Mouse (Mus musculus) common myeloid progenitor, adult 5-6 weeks (primary cell): ENCODE results near the gene Apoa2. TPM values are rescaled to one million over a fixed set of nuclear protein-coding genes. Genes with fewer than 3 reads are reported as not detected.
A peak's percentile ranks its signal among the peaks of the same experiment; 100 is the strongest.

Source experiments
- ATAC-seq: replicated peaks from 2 replicates; pipeline ENCODE4 v1.8.0; 2016; ENCODE audit warnings: low read depth, mild to moderate bottlenecking, moderate TSS enrichment, inconsistent platforms; ENCODE audit not compliant: poor library complexity, severe bottlenecking
- total RNA-seq: library from RNA; stranded (forward); fragments of 200-1000, 187-1606 nt; gene quantifications from 2 replicates; pipeline ENCODE4 v1.2.3, GENCODE M21; 2017

Apoa2 gene
- 3.7 TPM in 1 of 2 replicates, not detected in the other for total RNA-seq

GRCm38 (mm10) chr1:171224857-171225256 lies at the start of gene Apoa2:
Apoa2 (plus strand) TSS chr1:171225054.
- ATAC-seq = no peak

- ATAC-seq = no peak
Measured at GRCm38 (mm10) chr1:171179487-171180171, 45.2 kb upstream of the Apoa2 start.

- ATAC-seq = no peak
Measured at GRCm38 (mm10) chr1:171183025-171183424, 41.8 kb upstream of the Apoa2 start.

- peak; percentile 37; the same call in 1 of the 2 replicates for ATAC-seq
Measured at GRCm38 (mm10) chr1:171183620-171184019, 41.2 kb upstream of the Apoa2 start.

GRCm38 (mm10) chr1:171184314-171184713 lies 40.5 kb upstream of the Apoa2 start:
- peak; percentile 72 for ATAC-seq

GRCm38 (mm10) chr1:171185655-171186054 lies 39.2 kb upstream of the Apoa2 start:
- no peak for ATAC-seq

- peak; percentile 59 for ATAC-seq
Measured at GRCm38 (mm10) chr1:171187851-171188700, 36.8 kb upstream of the Apoa2 start.

- ATAC-seq = no peak
Measured at GRCm38 (mm10) chr1:171189046-171189445, 35.8 kb upstream of the Apoa2 start.

GRCm38 (mm10) chr1:171189476-171190114 lies 35.3 kb upstream of the Apoa2 start:
- ATAC-seq = no peak

- no peak for ATAC-seq
Measured at GRCm38 (mm10) chr1:171190832-171191231, 34.0 kb upstream of the Apoa2 start.

GRCm38 (mm10) chr1:171192283-171192682 lies 32.6 kb upstream of the Apoa2 start:
- no peak for ATAC-seq

- no peak for ATAC-seq
Measured at GRCm38 (mm10) chr1:171193093-171193840, 31.6 kb upstream of the Apoa2 start.

- no peak for ATAC-seq
Measured at GRCm38 (mm10) chr1:171193911-171194830, 30.7 kb upstream of the Apoa2 start.

GRCm38 (mm10) chr1:171195046-171195822 lies 29.6 kb upstream of the Apoa2 start:
- ATAC-seq = peak; percentile 33

GRCm38 (mm10) chr1:171195887-171196397 lies 28.9 kb upstream of the Apoa2 start, which contains the start of gene Pcp4l1:
Pcp4l1 (minus strand) TSS chr1:171196268.
- peak; percentile 98 for ATAC-seq

GRCm38 (mm10) chr1:171199532-171199931 lies 25.3 kb upstream of the Apoa2 start:
- no peak for ATAC-seq

GRCm38 (mm10) chr1:171200769-171201168 lies 24.1 kb upstream of the Apoa2 start:
- no peak for ATAC-seq
